Mouse (Mus musculus): Measurements from ENCODE around the gene Ap2a1.

- no peak for TF ChIP-seq CTCF (IDR thresholded peaks at IDR 0.05; ENCODE audit: low read depth, low read length)
- no peak for TF ChIP-seq POLR2A (IDR thresholded peaks at IDR 0.05; ENCODE audit: borderline replicate concordance, low read depth, low read length)
These were observed 45.3 kb upstream of the Ap2a1 start, which contains the start of gene Cpt1c for GRCm38 (mm10) chr7:44974383-44975116.

Measured in bone marrow macrophage, adult 2 months (primary cell).